Mouse (Mus musculus): ENCODE results near the gene Wrap53.

Wrap53 gene

GRCm38 (mm10) chr11:69564391-69564790 lies 15.7 kb downstream of the Wrap53 start:
- no peak for DNase-seq (ENCODE audit: low read depth)

DNA sequence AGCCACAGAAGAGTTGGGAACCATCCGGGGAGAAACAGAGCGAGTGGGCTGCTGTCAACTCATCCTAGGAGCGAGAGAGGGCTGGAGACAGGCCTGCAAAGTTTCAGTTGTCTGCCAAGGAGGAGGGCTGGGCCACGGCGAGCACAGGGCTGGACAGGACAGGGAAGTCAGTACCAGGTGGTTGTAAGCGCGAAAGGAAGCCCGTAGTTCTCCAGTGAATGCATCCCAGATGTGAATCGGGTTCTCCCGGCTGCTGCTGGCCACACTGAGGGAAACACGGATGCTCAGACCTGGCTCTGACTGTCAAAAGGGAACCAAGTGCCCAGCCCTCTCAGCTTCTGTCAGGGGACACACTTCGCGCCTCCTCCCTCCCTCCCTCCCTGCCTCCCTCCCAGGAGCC lies 16.7 kb downstream of the Wrap53 start:
- no peak for DNase-seq (ENCODE audit: low read depth)

DNA sequence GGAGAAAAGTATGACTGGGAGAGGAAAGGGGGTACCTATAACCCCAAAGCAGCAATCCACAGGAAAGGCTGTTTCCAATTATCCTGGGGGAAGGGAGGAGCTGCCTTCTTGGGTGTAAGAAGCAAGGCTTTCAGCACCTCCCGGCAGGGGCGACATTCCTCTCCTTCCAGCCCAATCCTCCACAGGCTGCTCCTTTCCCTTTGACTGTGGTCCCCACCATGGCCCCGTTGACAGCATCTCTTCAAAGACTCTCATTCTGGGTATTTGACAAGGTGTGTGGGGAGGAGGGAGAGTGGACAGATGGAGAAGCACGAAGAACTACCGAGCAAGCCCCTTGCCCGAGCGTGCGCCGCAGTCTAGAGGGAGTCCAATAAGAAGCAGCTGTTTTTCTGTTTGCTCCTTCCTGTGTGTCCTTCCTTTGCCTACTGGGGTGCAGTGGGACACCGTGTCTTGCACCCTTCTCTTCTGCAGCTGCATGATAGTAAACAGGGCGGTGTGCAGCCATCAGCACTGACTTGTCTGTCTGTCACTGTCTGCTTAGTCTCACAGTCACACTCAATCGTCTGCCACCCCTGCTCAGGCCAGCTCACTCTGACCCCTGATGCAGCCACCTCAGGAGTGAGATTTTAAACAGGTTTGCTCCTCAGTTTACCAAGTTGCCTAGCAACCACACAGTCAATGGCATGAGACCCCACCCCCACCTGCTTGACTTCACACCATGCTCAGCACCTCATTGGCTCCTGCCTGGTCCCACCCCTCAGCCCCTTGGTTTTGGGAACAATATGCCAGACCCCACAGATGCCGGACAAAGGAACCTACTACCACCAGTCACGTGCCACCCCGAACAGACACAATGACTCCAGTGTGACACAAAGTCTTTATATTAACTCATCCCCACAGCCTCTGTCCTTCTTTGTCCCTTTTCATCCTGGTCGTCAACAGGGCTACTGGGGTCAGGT lies 18.9 kb downstream of the Wrap53 start:
- no peak for DNase-seq (ENCODE audit: low read depth)

DNA sequence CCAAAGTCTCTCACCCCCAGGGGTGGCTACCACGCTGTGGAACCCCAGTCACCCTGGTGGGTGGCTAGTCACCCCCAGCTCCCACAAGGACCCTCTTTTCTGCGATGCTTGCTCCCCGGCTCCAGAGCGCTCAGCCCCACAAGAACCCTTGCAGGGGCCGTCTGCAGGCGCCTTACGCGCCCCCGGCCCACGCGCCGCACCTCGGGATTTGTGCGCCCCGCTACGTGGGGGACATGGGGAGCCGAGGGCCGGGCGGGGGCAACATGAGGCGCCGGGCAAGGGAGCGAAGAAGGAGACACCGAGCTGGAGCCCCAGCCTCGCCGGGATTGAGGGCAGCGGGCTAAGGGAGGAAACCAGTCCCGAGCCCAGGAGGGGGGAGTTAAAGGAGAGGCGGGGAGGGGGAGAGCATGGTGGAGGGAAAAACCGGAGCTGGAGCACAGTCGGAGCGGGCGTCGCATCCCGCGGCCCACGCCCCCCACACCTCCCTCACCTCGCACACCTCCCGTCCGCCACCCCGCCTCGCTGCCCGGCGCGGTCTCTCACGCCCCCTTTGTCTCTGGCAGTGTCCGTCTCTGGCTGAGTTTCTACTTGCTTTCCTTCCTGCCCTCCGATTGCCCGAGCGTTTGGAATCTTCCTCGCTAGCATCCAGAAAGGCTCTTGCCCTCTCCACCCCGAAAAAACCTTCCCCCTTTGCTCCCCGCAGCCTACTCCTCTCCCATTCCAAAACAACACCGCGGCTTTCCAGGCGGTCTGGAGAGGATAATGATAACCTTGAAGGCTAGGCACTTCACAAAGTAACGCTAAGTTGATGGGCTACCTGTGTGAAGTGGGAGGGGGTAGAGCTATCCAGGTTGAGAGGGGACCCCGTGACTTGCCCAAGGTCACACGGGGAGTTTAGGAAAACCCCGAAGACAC lies 19.9 kb downstream of the Wrap53 start, which contains the start of gene Efnb3:
Gene Efnb3 (minus strand): TSS at position 355 of the 915 bp plus-strand sequence.
- DNase-seq (ENCODE audit: low read depth) = no peak

- DNase-seq (ENCODE audit: low read depth) = no peak
Measured at GRCm38 (mm10) chr11:69559183-69559582, 20.9 kb downstream of the Wrap53 start.

- DNase-seq (ENCODE audit: low read depth) = no peak
Measured at GRCm38 (mm10) chr11:69558756-69559155, 21.3 kb downstream of the Wrap53 start.

GRCm38 (mm10) chr11:69557381-69557958 lies 22.6 kb downstream of the Wrap53 start:
- DNase-seq (ENCODE audit: low read depth) = no peak

DNA sequence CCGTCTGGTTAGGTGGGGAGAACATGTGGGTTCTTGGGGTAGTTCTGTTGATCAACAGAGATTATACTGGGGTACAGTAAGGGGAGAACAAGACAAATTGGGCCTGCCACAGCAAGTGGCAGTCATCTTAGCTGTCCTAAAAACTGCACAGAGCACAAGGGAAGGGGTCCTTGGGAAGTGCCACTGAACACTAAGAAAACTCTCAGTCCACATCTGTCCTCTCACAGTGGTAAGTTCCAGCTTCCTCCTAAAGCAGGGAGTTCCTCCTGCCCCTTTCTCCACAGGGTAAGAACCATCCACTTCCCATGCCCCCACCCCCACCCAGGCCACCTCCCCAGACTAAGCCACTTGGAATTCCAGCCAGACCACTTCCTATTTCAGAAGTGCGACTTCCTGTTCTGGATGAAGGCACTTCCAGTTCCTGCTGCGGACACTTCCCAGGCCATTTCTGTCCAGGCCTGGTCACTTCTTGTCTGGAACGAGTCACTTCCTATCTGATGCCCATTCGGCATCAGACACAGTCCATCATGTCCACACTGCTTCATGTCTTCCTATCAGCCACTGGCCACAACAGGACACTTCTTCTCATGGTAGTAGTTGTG lies 25.4 kb downstream of the Wrap53 start:
- DNase-seq (ENCODE audit: low read depth) = no peak

DNA sequence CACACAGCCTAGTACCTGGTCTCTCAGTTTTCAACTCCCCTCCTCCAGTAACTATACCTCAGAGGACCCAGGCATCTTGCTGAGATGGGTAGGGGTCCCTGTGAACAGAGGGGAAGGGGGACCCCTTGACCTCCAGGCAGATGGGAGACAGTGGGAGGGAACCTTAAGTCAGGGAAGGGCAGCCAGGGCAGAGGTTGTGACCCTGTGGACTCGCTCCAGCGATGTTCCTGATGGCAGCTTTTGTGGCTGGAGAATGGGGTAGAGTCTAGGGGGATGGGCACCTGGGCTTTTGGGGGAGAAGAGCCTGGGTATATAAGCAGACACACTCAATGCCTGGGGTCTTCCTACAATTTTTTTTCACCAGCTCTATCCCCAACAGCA lies 26.7 kb downstream of the Wrap53 start:
- DNase-seq (ENCODE audit: low read depth) = no peak

GRCm38 (mm10) chr11:69552622-69553340 lies 27.3 kb downstream of the Wrap53 start:
- DNase-seq (ENCODE audit: low read depth) = no peak

DNA sequence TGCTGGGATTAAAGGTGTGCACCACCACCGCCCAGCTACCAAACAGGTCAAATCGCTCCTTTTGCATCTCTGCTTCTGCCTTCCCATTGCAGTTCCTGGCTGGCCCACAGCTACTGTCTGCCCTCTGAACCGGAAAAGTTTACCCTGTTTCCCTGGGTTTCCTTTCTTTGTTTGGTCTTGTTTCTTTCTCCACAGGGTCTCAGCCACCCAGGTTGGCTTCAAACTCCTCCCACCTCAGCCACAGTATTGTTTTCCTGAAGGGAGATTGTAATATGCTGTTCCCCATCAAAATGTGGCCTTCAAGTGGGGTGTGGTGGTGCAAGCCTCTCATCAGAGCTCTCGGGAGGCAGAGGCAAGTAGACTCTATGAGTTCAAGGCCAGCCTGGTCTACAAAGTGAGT lies 28.7 kb downstream of the Wrap53 start:
- no peak for DNase-seq (ENCODE audit: low read depth)

DNA sequence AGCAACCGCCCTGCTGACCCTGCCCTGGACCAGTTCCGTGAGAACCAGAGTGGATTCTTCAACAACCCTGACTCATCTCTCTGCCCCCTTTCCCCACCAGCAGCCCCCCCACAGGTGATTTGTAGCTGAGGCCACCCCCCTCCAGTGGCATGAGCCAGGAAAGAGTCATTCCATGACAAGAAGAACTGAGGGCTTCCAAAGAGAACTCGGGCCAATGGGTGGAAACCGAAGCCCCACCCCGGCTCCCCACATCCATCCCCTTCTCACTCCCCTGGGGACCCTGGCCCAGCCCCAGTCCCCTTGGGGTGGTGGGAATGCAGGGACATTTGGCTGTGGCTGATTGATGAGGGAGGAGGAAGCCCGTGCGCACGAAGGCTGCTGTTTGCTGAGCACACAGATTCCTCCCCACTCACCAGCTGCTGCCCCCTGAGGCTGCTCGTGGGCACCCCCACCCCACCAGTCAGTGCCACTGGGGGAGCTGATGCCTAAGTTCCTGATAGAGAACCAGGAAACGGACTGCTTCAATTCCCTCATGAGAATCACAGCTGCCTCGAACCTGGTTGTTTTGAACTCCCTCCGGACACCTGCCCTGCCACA lies 30.9 kb downstream of the Wrap53 start, which contains the start of gene Dnah2:
Gene Dnah2 (minus strand): TSS at position 51 of the 597 bp plus-strand sequence.
- no peak for DNase-seq (ENCODE audit: low read depth)

DNA sequence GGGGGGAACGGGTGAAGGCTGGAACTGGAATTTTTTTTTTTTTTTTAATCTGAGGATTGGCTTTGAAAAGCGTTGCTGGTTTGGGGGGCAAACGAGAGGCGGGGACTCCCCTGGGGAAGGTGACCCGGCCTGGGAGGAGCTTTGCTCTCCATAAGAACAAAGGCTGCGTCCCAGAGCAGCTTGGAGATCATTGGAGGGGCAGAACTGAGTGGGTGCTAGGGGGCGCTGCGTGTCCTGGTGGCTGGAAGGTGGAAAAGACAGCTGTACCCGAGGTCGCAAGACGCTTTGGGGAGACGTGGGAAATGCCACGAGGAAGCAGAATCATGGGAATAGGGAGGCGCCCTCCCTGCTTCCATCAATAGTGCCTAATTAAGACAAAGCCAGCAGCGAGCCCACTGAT lies 33.0 kb downstream of the Wrap53 start:
- DNase-seq (ENCODE audit: low read depth) = peak; percentile 16

DNA sequence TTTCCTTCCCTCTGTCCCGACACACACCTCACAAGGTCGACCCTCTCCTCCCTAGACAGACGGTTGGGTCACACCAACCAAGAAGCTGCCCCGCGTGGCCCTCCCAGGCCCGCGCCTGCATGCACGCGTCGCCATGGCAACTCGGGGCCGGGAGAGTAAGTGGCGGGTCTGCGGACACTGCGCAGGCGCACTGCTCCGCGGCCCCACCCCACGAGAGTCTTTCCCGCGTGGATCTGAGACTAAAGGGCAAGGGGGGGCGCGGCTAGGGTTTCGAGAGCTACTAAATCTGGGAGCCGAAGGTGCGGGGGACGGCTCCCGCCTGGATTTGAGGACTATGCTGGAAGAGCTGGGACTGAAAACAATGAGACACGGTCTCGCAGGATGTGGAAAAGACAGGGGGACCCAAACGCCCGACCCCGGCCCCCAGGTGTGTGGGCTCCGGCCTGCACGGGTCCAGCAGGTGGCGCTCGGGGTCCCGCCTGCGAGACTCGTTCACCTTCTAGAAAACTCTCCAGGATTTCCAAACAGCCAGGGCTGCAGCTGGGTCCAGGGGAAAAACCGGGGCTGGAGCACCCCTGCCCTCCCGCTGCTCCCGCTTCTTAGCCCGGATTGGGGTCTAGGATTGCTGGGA lies 33.5 kb downstream of the Wrap53 start:
- peak; percentile 46 for DNase-seq (ENCODE audit: low read depth)

GRCm38 (mm10) chr11:69545957-69546356 lies 34.1 kb downstream of the Wrap53 start:
- DNase-seq (ENCODE audit: low read depth) = no peak

- DNase-seq (ENCODE audit: low read depth) = no peak
Measured at GRCm38 (mm10) chr11:69543598-69543997, 36.5 kb downstream of the Wrap53 start.

- peak; percentile 24 for DNase-seq (ENCODE audit: low read depth)
Measured at GRCm38 (mm10) chr11:69541741-69542140, 38.3 kb downstream of the Wrap53 start.

- DNase-seq (ENCODE audit: low read depth) = no peak
Measured at GRCm38 (mm10) chr11:69540700-69541099, 39.4 kb downstream of the Wrap53 start.

GRCm38 (mm10) chr11:69534990-69535389 lies 45.1 kb downstream of the Wrap53 start:
- peak; percentile 51 for DNase-seq (ENCODE audit: low read depth)

DNA sequence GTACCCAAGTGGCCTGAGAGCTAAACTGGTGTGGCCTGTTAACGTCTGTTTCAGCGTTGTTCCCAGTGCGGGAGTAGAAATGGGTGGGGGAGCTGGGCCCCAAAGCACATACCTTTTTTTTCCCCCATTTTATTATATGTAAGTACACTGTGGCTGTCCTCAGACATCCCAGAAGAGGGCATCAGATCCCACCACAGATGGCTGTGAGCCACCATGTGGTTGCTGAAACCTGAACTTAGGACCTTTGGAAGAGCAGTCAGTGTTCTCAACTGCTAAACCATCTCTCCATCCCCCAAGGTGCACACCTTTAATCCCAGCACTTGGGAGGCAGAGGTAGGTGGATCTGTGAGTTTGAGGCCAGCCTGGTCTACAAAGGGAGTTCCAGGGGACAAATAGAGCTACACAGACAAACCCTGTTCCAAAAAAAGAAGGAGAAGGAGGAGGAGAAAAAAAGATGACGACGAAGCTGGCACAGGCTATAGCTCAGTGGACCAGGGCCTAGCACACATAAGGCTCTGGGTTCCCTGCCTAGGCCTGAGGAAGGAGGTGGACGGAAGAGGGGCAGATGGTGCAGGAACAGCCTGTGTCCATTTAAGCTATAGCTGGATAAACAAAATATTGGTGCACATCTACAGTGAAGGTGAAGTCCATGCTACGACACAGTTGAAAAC lies 47.4 kb downstream of the Wrap53 start:
- DNase-seq (ENCODE audit: low read depth) = peak; percentile 32
